Mouse (Mus musculus) brain, embryonic 14.5 days (tissue): ENCODE data around the gene Tbc1d1.

Experiments used
- CTCF ChIP-seq: fragments of 200-500 bp; IDR thresholded peaks from 2 replicates; pipeline ENCODE4 v1.5.1; 2012; ENCODE audit warnings: inconsistent platforms, mild to moderate bottlenecking, moderate library complexity, borderline replicate concordance; ENCODE audit not compliant: insufficient read depth, insufficient read length; ENCODE audit errors: extremely low read depth
- POLR2A ChIP-seq: fragments of 200-500 bp; IDR thresholded peaks from 2 replicates; pipeline ENCODE4 v1.6.1; 2012; ENCODE audit warnings: mild to moderate bottlenecking, inconsistent platforms, borderline replicate concordance; ENCODE audit not compliant: poor library complexity, insufficient read depth, insufficient read length, severe bottlenecking; ENCODE audit errors: extremely low read depth

- TF ChIP-seq POLR2A (no peak), CTCF (no peak)
These were observed 132.2 kb downstream of the Tbc1d1 start for GRCm38 (mm10) chr5:64288031-64288928.
